Mouse (Mus musculus): ENCODE results near the gene Alcam.

- no peak for TF ChIP-seq CTCF (IDR thresholded peaks at IDR 0.05; ENCODE audit: control insufficient read depth, insufficient read depth, insufficient replicate concordance, low read depth, low read length)
- no peak for TF ChIP-seq POLR2A (IDR thresholded peaks at IDR 0.05; ENCODE audit: control insufficient read depth, low read depth, low read length)
Observed at GRCm38 (mm10) chr16:52301730-52302129, 152.1 kb downstream of the Alcam start.

Measured in testis, adult 2 months (tissue).